Mouse (Mus musculus) megakaryocyte, embryonic 14.5 days (primary cell): ENCODE measurements around the gene Exoc8. TPM values are rescaled to one million over a fixed set of nuclear protein-coding genes. Genes with fewer than 3 reads are reported as not detected.

ENCODE experiments used
- H3K27me3 ChIP-seq: replicated peaks from 2 replicates; pipeline ENCODE3; 2012; ENCODE audit warnings: inconsistent platforms
- H3K36me3 ChIP-seq: replicated peaks from 2 replicates; pipeline ENCODE3; 2012; ENCODE audit warnings: low read length, inconsistent platforms, mixed read lengths
- H3K4me1 ChIP-seq: 2 replicates; pipeline ENCODE4 v1.6.1; 2012; ENCODE audit warnings: inconsistent platforms
- H3K4me3 ChIP-seq: replicated peaks from 2 replicates; pipeline ENCODE3; 2012; ENCODE audit warnings: moderate library complexity, mild to moderate bottlenecking, inconsistent platforms
- H3K9me3 ChIP-seq: 2 replicates; pipeline ENCODE4 v1.6.1; 2012; ENCODE audit warnings: inconsistent platforms
- FLI1 ChIP-seq: IDR thresholded peaks from 2 replicates; pipeline ENCODE4 v1.6.1; 2012; ENCODE audit warnings: low read length, inconsistent platforms, mixed read lengths
- GATA1 ChIP-seq: IDR thresholded peaks from 3 replicates; pipeline ENCODE4 v1.6.1; 2012; ENCODE audit warnings: mixed read lengths, low read length, inconsistent platforms, borderline replicate concordance
- polyA plus RNA-seq: library from polyadenylated mRNA; stranded (reverse); fragments of >175 nt; gene quantifications from 2 replicates; pipeline ENCODE4 v1.2.3, GENCODE M21; 2012; ENCODE audit warnings: low replicate concordance; ENCODE audit not compliant: insufficient read depth

Exoc8 gene
- 2.1 and 3.3 TPM in 2 replicates for polyA plus RNA-seq

- Histone ChIP-seq H3K36me3 (peaks cover 75% of the 10 kb centered on the region), H3K4me3 (peak within 1 kb of the TSS; percentile 93), H3K4me1 (peaks cover 71% of the 10 kb centered on the region), H3K9me3 (no peaks in the 10 kb centered on the region), H3K27me3 (no peaks in the 10 kb centered on the region)
- TF ChIP-seq FLI1 (no peak), GATA1 (no peak)
These were observed at the start of gene Exoc8, which contains the start of gene Sprtn for GRCm38 (mm10) chr8:124897386-124898250. TSS of gene Exoc8 (minus strand) at chr8:124897705. TSS of gene Sprtn (plus strand) at chr8:124897886.

DNA sequence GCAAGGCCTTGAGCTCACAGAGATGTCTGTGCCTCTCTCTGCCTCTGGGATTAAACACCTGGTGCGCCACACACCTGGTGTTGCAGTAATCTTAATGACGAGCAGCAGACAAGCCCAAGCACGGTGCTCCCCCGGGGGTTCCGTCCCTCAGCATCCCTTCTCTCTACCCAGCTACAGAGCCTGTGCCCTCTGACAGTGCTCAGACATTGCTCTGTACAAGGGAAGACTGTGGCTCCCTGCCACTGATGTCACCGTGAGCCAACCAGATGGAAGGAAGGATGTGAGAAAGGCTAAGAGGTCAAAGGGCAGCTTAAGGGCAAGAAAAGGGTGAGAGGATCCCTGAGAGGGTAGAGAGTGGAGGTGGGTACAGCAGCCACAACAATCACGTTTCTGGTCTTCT lies 46.9 kb upstream of the Exoc8 start:
- H3K4me3 ChIP-seq: peak overlapping the region; percentile 25
- H3K9me3 ChIP-seq: no peaks in the 10 kb centered on the region
- H3K36me3 ChIP-seq: peaks cover 56% of the 10 kb centered on the region
- no peak for TF ChIP-seq FLI1
- TF ChIP-seq GATA1: no peak
- peaks cover 52% of the 10 kb centered on the region for H3K4me1 ChIP-seq
- peaks cover 9% of the 10 kb centered on the region for H3K27me3 ChIP-seq

- Histone ChIP-seq H3K27me3 (peaks cover 9% of the 10 kb centered on the region), H3K9me3 (0 out of 2 replicates have a peak, but pooled peaks cover 4% of the 10 kb centered on the region), H3K4me3 (no peak overlapping the region), H3K36me3 (peaks cover 62% of the 10 kb centered on the region), H3K4me1 (peaks cover 52% of the 10 kb centered on the region)
- TF ChIP-seq GATA1 (no peak), FLI1 (no peak)
These were observed 46.3 kb upstream of the Exoc8 start for GRCm38 (mm10) chr8:124943801-124944200.

GRCm38 (mm10) chr8:124937293-124937692 lies 39.8 kb upstream of the Exoc8 start:
- H3K4me3 ChIP-seq: no peak overlapping the region
- no peaks in the 10 kb centered on the region for H3K27me3 ChIP-seq
- H3K4me1 ChIP-seq: peaks cover 18% of the 10 kb centered on the region; the same call in 1 of the 2 replicates
- peaks cover 72% of the 10 kb centered on the region for H3K36me3 ChIP-seq
- 0 out of 2 replicates have a peak, but pooled peaks cover 4% of the 10 kb centered on the region for H3K9me3 ChIP-seq
- TF ChIP-seq GATA1 (no peak), FLI1 (no peak)

DNA sequence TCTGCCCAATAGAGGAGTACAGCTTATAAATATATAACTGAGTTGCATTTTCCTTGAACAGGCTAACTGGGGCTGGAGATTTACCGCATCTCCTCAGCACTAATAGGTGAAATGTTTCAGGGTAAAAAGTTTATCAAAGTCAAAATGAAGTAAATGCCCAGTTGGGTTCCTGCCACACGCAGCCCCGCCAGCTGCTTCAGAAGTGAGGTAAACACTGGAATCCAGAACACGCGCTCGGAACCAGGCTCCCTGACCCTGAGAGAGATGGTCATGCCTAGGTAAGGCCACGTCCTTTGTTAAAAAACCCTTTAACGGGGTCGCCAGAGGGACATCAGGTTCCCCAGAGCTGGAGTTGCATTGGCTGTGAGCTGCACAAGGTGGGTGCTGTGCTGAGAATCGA lies 39.2 kb upstream of the Exoc8 start:
- Histone ChIP-seq H3K4me3 (no peak overlapping the region), H3K9me3 (0 out of 2 replicates have a peak, but pooled peaks cover 4% of the 10 kb centered on the region), H3K4me1 (peaks cover 18% of the 10 kb centered on the region; the same call in 1 of the 2 replicates), H3K27me3 (no peaks in the 10 kb centered on the region), H3K36me3 (peaks cover 71% of the 10 kb centered on the region)
- TF ChIP-seq GATA1 (no peak), FLI1 (no peak)

- no peak overlapping the region for H3K4me3 ChIP-seq
- H3K4me1 ChIP-seq: peaks cover 18% of the 10 kb centered on the region; the same call in 1 of the 2 replicates
- no peaks in the 10 kb centered on the region for H3K27me3 ChIP-seq
- TF ChIP-seq GATA1: no peak
- TF ChIP-seq FLI1: no peak
- peaks cover 68% of the 10 kb centered on the region for H3K36me3 ChIP-seq
- H3K9me3 ChIP-seq: peaks cover 15% of the 10 kb centered on the region
These were observed 37.6 kb upstream of the Exoc8 start for GRCm38 (mm10) chr8:124935116-124935515.

GRCm38 (mm10) chr8:124932435-124932834 lies 34.9 kb upstream of the Exoc8 start:
- H3K27me3 ChIP-seq: no peaks in the 10 kb centered on the region
- peaks cover 24% of the 10 kb centered on the region; the same call in 1 of the 2 replicates for H3K4me1 ChIP-seq
- peaks cover 68% of the 10 kb centered on the region for H3K36me3 ChIP-seq
- TF ChIP-seq FLI1: no peak
- TF ChIP-seq GATA1: no peak
- no peak overlapping the region for H3K4me3 ChIP-seq
- H3K9me3 ChIP-seq: peaks cover 22% of the 10 kb centered on the region

DNA sequence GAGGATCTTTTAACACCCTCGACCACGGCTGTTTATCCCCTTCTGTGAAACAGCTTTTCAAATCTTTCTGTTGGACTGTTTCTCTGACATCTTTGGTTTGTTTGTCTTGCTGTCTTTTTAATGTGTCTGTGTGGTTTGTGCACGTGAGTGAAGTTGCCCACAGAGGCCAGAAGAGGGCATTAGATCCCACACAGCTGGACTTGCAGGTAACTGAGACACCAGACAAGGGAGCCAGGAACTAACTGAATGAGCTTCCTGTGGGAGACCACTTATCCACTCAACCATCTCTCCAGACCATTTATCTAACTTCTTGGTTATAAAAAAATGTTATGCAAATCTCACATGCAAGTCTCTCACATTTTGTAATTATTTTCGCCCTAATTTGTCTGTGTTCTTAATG lies 33.1 kb upstream of the Exoc8 start:
- Histone ChIP-seq H3K4me1 (peaks cover 38% of the 10 kb centered on the region), H3K36me3 (peaks cover 69% of the 10 kb centered on the region)
- TF ChIP-seq FLI1: no peak
- no peak for TF ChIP-seq GATA1

DNA sequence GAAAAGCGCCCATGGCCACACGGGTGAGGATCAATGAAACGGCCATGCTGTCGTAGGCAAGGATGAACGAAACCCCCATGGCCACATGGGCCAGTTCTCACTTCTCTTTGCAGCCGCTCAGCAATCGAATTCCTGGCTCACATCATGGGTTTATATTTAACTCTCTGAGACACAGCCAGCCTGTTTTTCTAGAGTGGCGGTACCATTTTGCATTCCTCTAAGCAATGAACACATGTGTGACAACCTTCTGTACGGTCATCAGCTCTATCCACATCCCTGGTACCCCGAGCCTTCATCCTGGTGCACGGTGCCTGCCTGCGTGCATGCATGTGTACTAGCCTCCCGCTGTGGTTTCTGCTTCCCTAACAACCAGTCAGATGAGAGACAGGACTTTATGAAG lies 32.6 kb upstream of the Exoc8 start:
- TF ChIP-seq FLI1 (no peak), GATA1 (no peak)
- H3K36me3 ChIP-seq: peaks cover 71% of the 10 kb centered on the region
- peaks cover 43% of the 10 kb centered on the region for H3K4me1 ChIP-seq
- peak overlapping the region; percentile 48 for H3K4me3 ChIP-seq
- peaks cover 30% of the 10 kb centered on the region for H3K9me3 ChIP-seq
- H3K27me3 ChIP-seq: no peaks in the 10 kb centered on the region

More for the DNA sequence above, 33.1 kb upstream of the Exoc8 start:
- peaks cover 24% of the 10 kb centered on the region for H3K9me3 ChIP-seq
- H3K27me3 ChIP-seq: no peaks in the 10 kb centered on the region
- no peak overlapping the region for H3K4me3 ChIP-seq

- Histone ChIP-seq H3K4me1 (peaks cover 48% of the 10 kb centered on the region), H3K27me3 (no peaks in the 10 kb centered on the region), H3K9me3 (peaks cover 39% of the 10 kb centered on the region), H3K4me3 (no peak overlapping the region), H3K36me3 (peaks cover 76% of the 10 kb centered on the region)
- TF ChIP-seq FLI1 (no peak), GATA1 (no peak)
These were observed 31.5 kb upstream of the Exoc8 start for GRCm38 (mm10) chr8:124929006-124929405.
